Mouse (Mus musculus) heart, adult 2 months (tissue): ENCODE data around the gene Rasef. TPM values are rescaled to one million over a fixed set of nuclear protein-coding genes. Genes with fewer than 3 reads are reported as not detected.

Experiments
- DNase-seq, 2 experiments: peaks; one replicate each; pipeline ENCODE4 v3.0.0; 2021
- H3K27ac ChIP-seq: fragments of 200-600 bp; 2 replicates; pipeline ENCODE4 v1.8.1; 2022
- H3K27me3 ChIP-seq: fragments of 200-500 bp; 2 replicates; pipeline ENCODE4 v1.6.1; 2012; ENCODE audit warnings: mild to moderate bottlenecking, low read length, inconsistent platforms, mixed read lengths; ENCODE audit not compliant: control insufficient read depth, insufficient read depth
- H3K36me3 ChIP-seq: fragments of 200-500 bp; 2 replicates; pipeline ENCODE4 v1.6.1; 2012; ENCODE audit warnings: low read length, inconsistent platforms; ENCODE audit not compliant: control insufficient read depth, insufficient read depth
- H3K4me1 ChIP-seq: fragments of 200-500 bp; 2 replicates; pipeline ENCODE4 v1.6.1; 2011; ENCODE audit warnings: low read length; ENCODE audit not compliant: control insufficient read depth, insufficient read depth
- H3K4me3 ChIP-seq: fragments of 200-600 bp; 2 replicates; pipeline ENCODE4 v1.8.1; 2022
- H3K79me2 ChIP-seq: fragments of 200-500 bp; replicated peaks from 2 replicates; pipeline ENCODE4 v1.6.1; 2012; ENCODE audit warnings: mild to moderate bottlenecking, inconsistent platforms, low read length, moderate library complexity, mixed read lengths; ENCODE audit not compliant: control insufficient read depth, insufficient read depth
- H3K9ac ChIP-seq: fragments of 200-500 bp; 2 replicates; pipeline ENCODE4 v1.6.1; 2012; ENCODE audit warnings: low read depth, mild to moderate bottlenecking, control low read depth, inconsistent platforms, low read length, mixed read lengths
- CTCF ChIP-seq: fragments of 200-600 bp; IDR thresholded peaks from 2 replicates; pipeline ENCODE4 v1.8.1; 2022; ENCODE audit warnings: antibody characterized with exemption, mild to moderate bottlenecking, moderate library complexity
- EP300 ChIP-seq: fragments of 200-500 bp; IDR thresholded peaks from 2 replicates; pipeline ENCODE4 v1.6.1; 2011; ENCODE audit warnings: low read depth, low read length, control low read depth; ENCODE audit not compliant: insufficient read depth
- POLR2A ChIP-seq: fragments of 200-500 bp; IDR thresholded peaks from 2 replicates; pipeline ENCODE4 v1.6.1; 2011; ENCODE audit warnings: mild to moderate bottlenecking, low read depth, low read length, control low read depth; ENCODE audit not compliant: insufficient read depth
- WGBS: fragments of 180-500 bp; shearing (Covaris S2); methylation state at CpG from one replicate; pipeline ENCODE4 v1.1.7; 2018; 5-methylcytosine and 5-hydroxymethylcytosine counted together
- intact Hi-C: fragments of 180-260 bp; cut with DNase I; formaldehyde crosslinking; loops from one replicate; pipeline ENCODE4 v1.15.1; 2025
- long read RNA-seq: library from polyadenylated mRNA; stranded (forward); transcript quantifications from one replicate; pipeline ENCODE4 v2.0.0, GENCODE M21; 2021
- polyA plus RNA-seq: library from polyadenylated mRNA; depleted of rRNA; stranded (reverse); fragments of >200 nt; gene quantifications from 2 replicates; pipeline ENCODE4 v1.2.3, GENCODE M21; 2012; rRNA removed
- total RNA-seq, 2 experiments: library from RNA; stranded (reverse); gene quantifications; 2 replicates each; pipeline ENCODE4 v1.2.3; 2021

The Rasef gene
- total RNA-seq, result under 1 TPM; 0.60 to 0.77 TPM
- 0.32 and 0.51 TPM in 2 replicates for polyA plus RNA-seq
- long read RNA-seq, partial matches to known transcripts, result 0 of 6 reads
- long read RNA-seq, other reads (novel, unspliced or antisense), result 5 of 6 reads

DNA sequence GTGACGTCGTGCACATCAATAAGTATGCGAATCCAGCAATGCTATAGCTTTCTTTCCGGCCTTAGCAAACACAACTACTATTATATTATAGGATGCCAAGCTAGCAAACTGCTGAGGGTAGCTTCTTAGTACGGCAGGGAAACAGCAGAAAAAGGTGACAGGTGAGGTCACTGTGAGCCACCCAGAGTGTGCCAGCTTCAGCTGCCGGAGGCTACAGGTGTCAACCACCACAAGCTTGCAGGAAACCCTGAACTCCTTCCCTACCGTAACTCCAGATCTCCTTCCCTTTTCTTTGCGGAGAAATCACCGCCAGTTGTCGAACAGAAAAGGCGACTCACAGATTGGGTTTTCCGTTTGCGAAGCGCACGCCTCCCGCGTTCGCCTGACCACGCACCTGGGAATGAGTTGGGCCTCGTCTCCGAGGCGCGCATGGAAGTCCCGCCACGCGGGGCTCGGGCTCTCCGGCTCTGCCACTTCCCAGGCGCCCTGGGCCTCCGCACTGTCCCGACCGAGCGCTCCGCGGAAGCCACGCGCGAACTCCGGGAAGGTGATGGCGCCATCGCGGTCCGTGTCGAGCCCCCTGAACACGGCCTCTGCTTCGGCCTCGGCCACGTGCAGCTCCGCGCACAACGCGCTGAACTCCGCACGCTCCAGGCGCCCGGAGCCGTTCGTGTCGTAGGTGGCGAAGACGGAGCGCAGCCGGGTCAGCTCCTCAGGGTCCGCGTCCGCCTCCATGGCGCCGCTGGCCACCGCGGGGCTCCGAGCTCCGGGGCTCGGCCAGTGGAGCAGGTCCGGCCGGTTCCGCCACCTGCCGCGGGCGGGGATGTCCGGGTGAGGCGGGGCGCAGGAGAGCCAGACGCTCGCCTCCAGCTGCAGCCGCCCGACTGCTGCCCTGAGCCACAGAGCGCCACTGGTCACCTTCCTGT, at the start of gene Rasef:
TSS of gene Rasef (minus strand) at position 735 of the 926 bp plus-strand sequence.
- no peaks in the 10 kb centered on the region for H3K36me3 ChIP-seq
- intact Hi-C loops, result no loop called here
- H3K9ac ChIP-seq, result peak within 1 kb of the TSS; percentile 43; the same call in 1 of the 2 replicates
- H3K79me2 ChIP-seq, result no peaks in the 10 kb centered on the region
- DNase-seq, result peak; percentile 44 to 46
- peak within 1 kb of the TSS; percentile 38; the same call in 1 of the 2 replicates for H3K4me3 ChIP-seq
- 5% methylated on average over 87 of the region's 87 CpGs for WGBS
- H3K4me1 ChIP-seq, result no peaks in the 10 kb centered on the region
- TF ChIP-seq POLR2A (no peak), CTCF (no peak)
- H3K27ac ChIP-seq, result no peak within 1 kb of the TSS
- no peaks in the 10 kb centered on the region for H3K27me3 ChIP-seq

DNA sequence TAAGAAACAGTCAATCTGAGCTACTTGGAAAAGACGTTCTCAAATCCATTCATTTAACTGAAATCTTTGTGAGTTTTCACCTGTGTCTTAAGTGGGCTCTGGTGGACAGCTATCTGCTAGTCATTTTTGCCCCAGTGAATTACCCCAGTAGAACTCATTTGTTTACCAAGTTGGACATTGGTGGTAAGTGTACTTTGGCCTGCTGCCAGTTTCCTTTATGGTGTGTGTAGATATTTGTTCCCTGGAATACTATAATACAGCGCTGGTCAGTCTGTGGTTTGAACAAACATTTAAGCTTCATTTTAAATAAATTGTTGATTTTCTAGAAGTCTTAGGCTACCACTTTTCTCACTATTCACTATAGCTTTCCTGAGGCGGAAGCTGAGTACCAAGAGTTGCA, 35.8 kb upstream of the Rasef start:
- Histone ChIP-seq H3K27me3 (no peaks in the 10 kb centered on the region), H3K4me1 (no peaks in the 10 kb centered on the region)
- WGBS, result 79% methylated on average over 3 of the region's 3 CpGs

DNA sequence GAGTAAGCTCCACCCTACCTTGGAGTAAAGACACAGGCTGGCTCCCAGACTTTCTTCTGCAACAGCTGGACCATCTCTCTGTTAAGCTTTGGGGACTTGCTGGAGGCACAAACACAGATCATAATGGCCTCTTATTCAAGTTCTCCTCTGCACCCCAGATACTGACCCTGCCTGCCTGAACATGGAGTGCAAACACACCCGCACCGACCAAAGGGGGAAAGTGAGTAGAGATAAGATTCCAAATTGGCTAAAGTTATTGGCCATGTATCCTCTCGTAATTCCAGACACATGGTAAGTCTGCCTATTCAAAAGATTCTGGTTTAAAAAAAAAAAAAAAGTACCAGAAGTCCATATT, 369 bp upstream of the Rasef start:
- Histone ChIP-seq H3K27ac (no peak overlapping the region), H3K36me3 (no peaks in the 10 kb centered on the region), H3K79me2 (no peaks in the 10 kb centered on the region), H3K9ac (no peak overlapping the region), H3K4me3 (no peak overlapping the region), H3K4me1 (no peaks in the 10 kb centered on the region), H3K27me3 (no peaks in the 10 kb centered on the region)
- intact Hi-C loops, result no loop called here
- DNase-seq, result no peak
- 26% methylated on average over 3 of the region's 3 CpGs for WGBS
- no peak for TF ChIP-seq POLR2A

More for the DNA sequence above, 35.8 kb upstream of the Rasef start:
- Histone ChIP-seq H3K4me3 (no peak overlapping the region), H3K36me3 (no peaks in the 10 kb centered on the region), H3K27ac (no peak overlapping the region), H3K79me2 (no peaks in the 10 kb centered on the region), H3K9ac (no peak overlapping the region)
- no peak for DNase-seq
- intact Hi-C loops, result no loop called here
- TF ChIP-seq CTCF, result no peak
- TF ChIP-seq POLR2A, result no peak
- TF ChIP-seq EP300, result no peak

DNA sequence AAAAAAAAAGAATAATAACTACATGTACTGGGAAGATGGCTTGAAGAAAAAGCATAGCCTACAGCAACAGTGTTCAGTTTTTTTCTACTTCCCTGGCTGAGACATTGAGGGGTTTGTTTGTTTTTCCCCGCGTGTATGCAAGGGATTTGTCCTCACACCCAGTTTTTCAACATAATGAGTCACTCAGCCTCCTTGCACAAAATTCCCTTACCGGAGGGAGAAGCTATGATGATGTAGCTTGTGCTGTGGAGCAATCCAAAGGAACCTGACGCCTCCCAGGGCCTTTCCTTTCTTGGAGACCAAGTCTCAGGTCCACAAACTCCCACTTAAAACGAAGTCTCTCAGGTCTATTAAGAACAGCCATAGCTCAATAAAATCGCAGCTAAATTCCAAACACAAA, 1.3 kb downstream of the Rasef start:
- intact Hi-C loops, result no loop called here
- WGBS, result 53% methylated on average over 6 of the region's 6 CpGs
- no peak for TF ChIP-seq POLR2A
- no peak for TF ChIP-seq CTCF
- TF ChIP-seq EP300, result no peak
- Histone ChIP-seq H3K4me1 (no peaks in the 10 kb centered on the region), H3K27me3 (no peaks in the 10 kb centered on the region), H3K4me3 (no peak overlapping the region), H3K36me3 (no peaks in the 10 kb centered on the region), H3K79me2 (no peaks in the 10 kb centered on the region), H3K9ac (no peak overlapping the region), H3K27ac (no peak overlapping the region)
- no peak for DNase-seq

DNA sequence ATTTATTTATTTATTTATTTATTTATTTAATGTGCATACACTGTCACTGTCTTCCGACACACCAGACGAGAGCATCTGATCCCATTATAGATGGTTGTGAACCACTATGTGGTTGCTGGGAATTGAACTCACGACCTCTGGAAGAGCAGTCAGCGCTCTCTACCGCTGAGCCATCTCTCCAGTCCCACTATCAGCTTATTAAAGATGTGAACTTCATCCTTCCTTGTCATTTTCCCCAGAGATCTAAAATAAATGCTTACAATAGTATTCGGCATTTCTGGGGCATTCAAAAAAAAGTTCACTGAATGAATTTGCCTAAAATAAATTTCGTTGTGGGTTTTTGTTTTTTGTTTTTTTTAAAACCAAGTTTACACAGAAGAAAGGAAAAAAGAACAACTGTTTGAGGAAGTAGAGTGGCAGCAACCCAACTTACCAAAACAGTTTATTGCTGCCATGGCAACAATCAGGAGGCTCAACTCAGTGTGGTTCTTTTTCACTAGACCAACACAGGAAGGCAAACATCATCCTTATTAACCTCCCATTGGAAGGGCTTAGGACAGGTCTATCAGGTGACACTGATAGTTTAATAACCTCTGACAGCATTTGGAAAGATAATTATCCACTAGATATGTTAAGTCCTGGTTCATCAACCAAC, 2.6 kb downstream of the Rasef start:
- H3K36me3 ChIP-seq, result no peaks in the 10 kb centered on the region
- no peak overlapping the region for H3K4me3 ChIP-seq
- WGBS, result 48% methylated on average over 7 of the region's 7 CpGs
- intact Hi-C loops, result no loop called here
- DNase-seq, result peak in 1 of 2 experiments; percentile 37
- TF ChIP-seq CTCF (no peak), POLR2A (no peak), EP300 (no peak)
- no peak overlapping the region for H3K9ac ChIP-seq
- no peaks in the 10 kb centered on the region for H3K4me1 ChIP-seq
- no peaks in the 10 kb centered on the region for H3K79me2 ChIP-seq
- H3K27me3 ChIP-seq, result no peaks in the 10 kb centered on the region
- H3K27ac ChIP-seq, result no peak overlapping the region

DNA sequence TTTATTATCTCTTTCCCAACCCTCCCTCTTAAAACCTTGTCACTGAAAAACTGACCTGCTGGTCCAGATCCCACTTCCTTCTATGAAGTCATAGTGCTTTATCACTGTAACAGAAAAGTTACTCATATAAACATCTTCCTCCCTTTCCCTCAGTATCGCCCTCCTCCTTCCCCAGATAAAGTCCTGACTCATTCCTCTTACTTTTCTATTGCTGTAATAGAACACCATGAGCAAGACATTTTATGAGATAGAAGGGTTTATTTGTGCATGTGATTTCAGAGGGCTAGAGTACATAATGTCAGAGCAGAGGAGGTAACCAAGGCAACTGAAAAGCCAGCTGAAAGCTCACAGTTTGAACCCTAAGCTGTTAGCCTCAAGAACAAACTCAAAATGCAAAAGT, 6.6 kb downstream of the Rasef start:
- WGBS, result 28% methylated on average over 1 of the region's 1 CpGs

More for the DNA sequence above, 6.6 kb downstream of the Rasef start:
- H3K9ac ChIP-seq, result no peak overlapping the region
- no peak for DNase-seq
- H3K27ac ChIP-seq, result no peak overlapping the region
- no peaks in the 10 kb centered on the region for H3K79me2 ChIP-seq
- intact Hi-C loops, result no loop called here
- H3K36me3 ChIP-seq, result no peaks in the 10 kb centered on the region
- H3K4me3 ChIP-seq, result no peak overlapping the region
- TF ChIP-seq POLR2A (no peak), EP300 (no peak), CTCF (no peak)
- H3K4me1 ChIP-seq, result no peaks in the 10 kb centered on the region
- H3K27me3 ChIP-seq, result no peaks in the 10 kb centered on the region
